Mouse (Mus musculus) C2C12 (cell line): ENCODE results near the gene Rnf38.

Source experiments
- CTCF ChIP-seq: IDR thresholded peaks from one replicate; pipeline ENCODE4 v1.5.1; 2011; ENCODE audit not compliant: control insufficient read depth, insufficient read depth, insufficient read length
- MYOD1 ChIP-seq: IDR thresholded peaks from one replicate; pipeline ENCODE4 v1.6.1; 2011; ENCODE audit warnings: low read depth; ENCODE audit not compliant: control insufficient read depth, insufficient read length
- USF1 ChIP-seq: IDR thresholded peaks from one replicate; pipeline ENCODE4 v1.6.1; 2011; ENCODE audit warnings: low read depth, mild to moderate bottlenecking, control low read depth, moderate library complexity

GRCm38 (mm10) chr4:44103620-44104019 is 130.0 kb downstream of the Rnf38 start:
- TF ChIP-seq USF1 = no peak
- no peak for TF ChIP-seq CTCF
- TF ChIP-seq MYOD1 = no peak
